Mouse (Mus musculus) forebrain, embryonic 10.5 days (tissue): Measurements from ENCODE around the gene D430041D05Rik. TPM values are rescaled to one million over a fixed set of nuclear protein-coding genes. Genes with fewer than 3 reads are reported as not detected.

Experiments used
- DNase-seq: peaks from one replicate; pipeline ENCODE4 v3.0.0-alpha.2; 2017; ENCODE audit warnings: low spot score; ENCODE audit errors: extremely low spot score
- H3K27ac ChIP-seq: fragments of 300-500 bp; sonication (generic); 2 replicates; pipeline ENCODE4 v1.5.1; 2016; ENCODE audit warnings: mild to moderate bottlenecking
- H3K27me3 ChIP-seq: fragments of 300-500 bp; sonication (generic); 2 replicates; pipeline ENCODE4 v1.6.1; 2016; ENCODE audit warnings: mild to moderate bottlenecking; ENCODE audit not compliant: poor library complexity, severe bottlenecking
- H3K36me3 ChIP-seq: fragments of 300-500 bp; sonication (generic); replicated peaks from 2 replicates; pipeline ENCODE4 v1.6.1; 2016; ENCODE audit warnings: mild to moderate bottlenecking, moderate library complexity
- H3K4me1 ChIP-seq: fragments of 300-500 bp; sonication (generic); 2 replicates; pipeline ENCODE4 v1.6.1; 2016
- H3K4me3 ChIP-seq: fragments of 300-500 bp; sonication (generic); 2 replicates; pipeline ENCODE4 v1.5.1; 2016; ENCODE audit warnings: mild to moderate bottlenecking, moderate library complexity
- H3K9me3 ChIP-seq: fragments of 300-500 bp; sonication (generic); 2 replicates; pipeline ENCODE4 v1.6.1; 2016; ENCODE audit warnings: mild to moderate bottlenecking, moderate library complexity
- WGBS: fragments of 180-500 bp; shearing (Covaris S2); methylation state at CpG from one replicate; pipeline ENCODE4 v1.1.7; 2016; 5-methylcytosine and 5-hydroxymethylcytosine counted together
- polyA plus RNA-seq: library from polyadenylated mRNA; unstranded; fragments of >200 nt; fragmentation: Nextera tagmentation; extraction: Ambion mirVana; gene quantifications from 2 replicates; pipeline ENCODE4 v1.2.1, GENCODE M21; 2016

Gene D430041D05Rik
- polyA plus RNA-seq, 1 experiment from 2014 or later = 1.1 TPM

- Histone ChIP-seq H3K36me3 (peaks cover 19% of the 10 kb centered on the region), H3K9me3 (no peaks in the 10 kb centered on the region), H3K27ac (no peak overlapping the region), H3K27me3 (no peaks in the 10 kb centered on the region), H3K4me1 (no peaks in the 10 kb centered on the region), H3K4me3 (no peak overlapping the region)
- 88% methylated on average over 3 of the region's 3 CpGs for WGBS
- no peak for DNase-seq
Measured at GRCm38 (mm10) chr2:104426112-104426511, 15.3 kb upstream of the D430041D05Rik start.

GRCm38 (mm10) chr2:104422230-104422629 lies 11.4 kb upstream of the D430041D05Rik start:
- 2% methylated on average over 1 of the region's 1 CpGs for WGBS
- Histone ChIP-seq H3K27me3 (no peaks in the 10 kb centered on the region), H3K27ac (no peak overlapping the region), H3K36me3 (no peaks in the 10 kb centered on the region), H3K9me3 (no peaks in the 10 kb centered on the region), H3K4me1 (no peaks in the 10 kb centered on the region), H3K4me3 (no peak overlapping the region)
- no peak for DNase-seq

- no peaks in the 10 kb centered on the region for H3K4me1 ChIP-seq
- H3K36me3 ChIP-seq = no peaks in the 10 kb centered on the region
- 85% methylated on average over 4 of the region's 4 CpGs for WGBS
- H3K27me3 ChIP-seq = no peaks in the 10 kb centered on the region
- no peak for DNase-seq
- H3K4me3 ChIP-seq = no peak overlapping the region
- H3K9me3 ChIP-seq = no peaks in the 10 kb centered on the region
- no peak overlapping the region for H3K27ac ChIP-seq
Measured at GRCm38 (mm10) chr2:104420805-104421204, 10.0 kb upstream of the D430041D05Rik start.

GRCm38 (mm10) chr2:104419999-104420398 lies 9.2 kb upstream of the D430041D05Rik start:
- H3K36me3 ChIP-seq = no peaks in the 10 kb centered on the region
- DNase-seq = no peak
- H3K4me3 ChIP-seq = no peak overlapping the region
- H3K27me3 ChIP-seq = no peaks in the 10 kb centered on the region
- no peak overlapping the region for H3K27ac ChIP-seq
- 89% methylated on average over 1 of the region's 1 CpGs for WGBS
- no peaks in the 10 kb centered on the region for H3K9me3 ChIP-seq
- no peaks in the 10 kb centered on the region for H3K4me1 ChIP-seq

GRCm38 (mm10) chr2:104419411-104419810 lies 8.6 kb upstream of the D430041D05Rik start:
- Histone ChIP-seq H3K27me3 (no peaks in the 10 kb centered on the region), H3K9me3 (no peaks in the 10 kb centered on the region), H3K4me3 (no peak overlapping the region), H3K4me1 (no peaks in the 10 kb centered on the region), H3K27ac (no peak overlapping the region), H3K36me3 (no peaks in the 10 kb centered on the region)
- DNase-seq = no peak
- 79% methylated on average over 2 of the region's 2 CpGs for WGBS

GRCm38 (mm10) chr2:104413011-104413410 lies 2.2 kb upstream of the D430041D05Rik start:
- H3K27ac ChIP-seq = no peak overlapping the region
- 91% methylated on average over 3 of the region's 3 CpGs for WGBS
- no peak for DNase-seq
- H3K9me3 ChIP-seq = no peaks in the 10 kb centered on the region
- H3K36me3 ChIP-seq = no peaks in the 10 kb centered on the region
- no peak overlapping the region for H3K4me3 ChIP-seq
- H3K4me1 ChIP-seq = peaks cover 19% of the 10 kb centered on the region
- peaks cover 57% of the 10 kb centered on the region for H3K27me3 ChIP-seq

- 40% methylated on average over 4 of the region's 4 CpGs for WGBS
- H3K36me3 ChIP-seq = no peaks in the 10 kb centered on the region
- peaks cover 19% of the 10 kb centered on the region for H3K4me1 ChIP-seq
- DNase-seq = no peak
- no peak overlapping the region for H3K4me3 ChIP-seq
- no peak overlapping the region for H3K27ac ChIP-seq
- peaks cover 63% of the 10 kb centered on the region for H3K27me3 ChIP-seq
- no peaks in the 10 kb centered on the region for H3K9me3 ChIP-seq
Measured at GRCm38 (mm10) chr2:104412496-104412895, 1.7 kb upstream of the D430041D05Rik start.

GRCm38 (mm10) chr2:104411806-104412205 lies 993 bp upstream of the D430041D05Rik start:
- no peak overlapping the region for H3K27ac ChIP-seq
- H3K9me3 ChIP-seq = no peaks in the 10 kb centered on the region
- peaks cover 70% of the 10 kb centered on the region for H3K27me3 ChIP-seq

GRCm38 (mm10) chr2:104409851-104410821 lies 677 bp downstream of the D430041D05Rik start:
- H3K4me1 ChIP-seq = peaks cover 28% of the 10 kb centered on the region
- peak overlapping the region; percentile 89 for H3K27ac ChIP-seq
- no peaks in the 10 kb centered on the region for H3K9me3 ChIP-seq
- DNase-seq = peak; percentile 66
- H3K27me3 ChIP-seq = peaks cover 73% of the 10 kb centered on the region
- no peaks in the 10 kb centered on the region for H3K36me3 ChIP-seq
- peak overlapping the region; percentile 80 for H3K4me3 ChIP-seq
- under 1% methylated on average over 109 of the region's 111 CpGs for WGBS

More at GRCm38 (mm10) chr2:104411806-104412205, 993 bp upstream of the D430041D05Rik start:
- no peaks in the 10 kb centered on the region for H3K36me3 ChIP-seq
- peaks cover 23% of the 10 kb centered on the region for H3K4me1 ChIP-seq
- H3K4me3 ChIP-seq = no peak overlapping the region
- WGBS = 91% methylated on average over 7 of the region's 7 CpGs
- no peak for DNase-seq

- peaks cover 28% of the 10 kb centered on the region for H3K4me1 ChIP-seq
- H3K27ac ChIP-seq = no peak overlapping the region
- WGBS = 70% methylated on average over 7 of the region's 7 CpGs
- H3K36me3 ChIP-seq = no peaks in the 10 kb centered on the region
- H3K9me3 ChIP-seq = no peaks in the 10 kb centered on the region
- no peak for DNase-seq
- peaks cover 69% of the 10 kb centered on the region for H3K27me3 ChIP-seq
- no peak overlapping the region for H3K4me3 ChIP-seq
Measured at GRCm38 (mm10) chr2:104408351-104408750, 2.5 kb downstream of the D430041D05Rik start.

GRCm38 (mm10) chr2:104407913-104408312 lies 2.9 kb downstream of the D430041D05Rik start:
- Histone ChIP-seq H3K4me1 (peaks cover 28% of the 10 kb centered on the region), H3K36me3 (no peaks in the 10 kb centered on the region), H3K4me3 (no peak overlapping the region), H3K27ac (no peak overlapping the region), H3K27me3 (peaks cover 65% of the 10 kb centered on the region), H3K9me3 (no peaks in the 10 kb centered on the region)
- WGBS = 71% methylated on average over 4 of the region's 4 CpGs
- DNase-seq = no peak

GRCm38 (mm10) chr2:104404036-104404435 lies 6.8 kb downstream of the D430041D05Rik start:
- Histone ChIP-seq H3K27ac (no peak overlapping the region), H3K4me3 (no peak overlapping the region), H3K36me3 (no peaks in the 10 kb centered on the region), H3K27me3 (peaks cover 26% of the 10 kb centered on the region), H3K4me1 (peaks cover 11% of the 10 kb centered on the region), H3K9me3 (no peaks in the 10 kb centered on the region)
- WGBS = 82% methylated on average over 6 of the region's 6 CpGs
- DNase-seq = no peak

- no peak for DNase-seq
- H3K36me3 ChIP-seq = no peaks in the 10 kb centered on the region
- WGBS = 90% methylated on average over 6 of the region's 6 CpGs
- H3K4me3 ChIP-seq = no peak overlapping the region
- no peak overlapping the region for H3K27ac ChIP-seq
- no peaks in the 10 kb centered on the region for H3K9me3 ChIP-seq
- H3K4me1 ChIP-seq = peaks cover 13% of the 10 kb centered on the region
- no peaks in the 10 kb centered on the region for H3K27me3 ChIP-seq
Measured at GRCm38 (mm10) chr2:104398651-104399290, 12.0 kb downstream of the D430041D05Rik start.
